Mouse (Mus musculus): ENCODE results near the gene Cdh22. TPM values are rescaled to one million over a fixed set of nuclear protein-coding genes. Genes with fewer than 3 reads are reported as not detected.

Gene Cdh22
- polyA plus RNA-seq, 1 experiment from 2014 or later = 1.0 TPM

GRCm38 (mm10) chr2:165098861-165099260 is 135.8 kb downstream of the Cdh22 start:
- H3K4me2 ChIP-seq = no peak overlapping the region
- WGBS = 75% methylated on average over 3 of the region's 3 CpGs
- H3K27ac ChIP-seq = no peak overlapping the region
- no peaks in the 10 kb centered on the region for H3K36me3 ChIP-seq
- H3K4me3 ChIP-seq = no peak overlapping the region
- H3K27me3 ChIP-seq = peaks cover 87% of the 10 kb centered on the region
- no peak for ATAC-seq (ENCODE audit: insufficient number of reproducible peaks, insufficient read depth, low FRiP score, low TSS enrichment, low read depth)
- H3K4me1 ChIP-seq = peaks cover 7% of the 10 kb centered on the region
- H3K9ac ChIP-seq = no peak overlapping the region
- H3K9me3 ChIP-seq = no peaks in the 10 kb centered on the region

- Histone ChIP-seq H3K36me3 (no peaks in the 10 kb centered on the region), H3K9me3 (no peaks in the 10 kb centered on the region), H3K27ac (no peak overlapping the region), H3K4me3 (no peak overlapping the region), H3K4me2 (no peak overlapping the region), H3K27me3 (peaks cover 70% of the 10 kb centered on the region), H3K9ac (no peak overlapping the region), H3K4me1 (peaks cover 7% of the 10 kb centered on the region; the same call in 1 of the 2 replicates)
- WGBS = 21% methylated on average over 10 of the region's 10 CpGs
- no peak for ATAC-seq (ENCODE audit: insufficient number of reproducible peaks, insufficient read depth, low FRiP score, low TSS enrichment, low read depth)
These were observed 138.3 kb downstream of the Cdh22 start for GRCm38 (mm10) chr2:165096367-165096766.

GRCm38 (mm10) chr2:165092393-165092792 is 142.3 kb downstream of the Cdh22 start:
- no peak for ATAC-seq (ENCODE audit: insufficient number of reproducible peaks, insufficient read depth, low FRiP score, low TSS enrichment, low read depth)
- peaks cover 31% of the 10 kb centered on the region for H3K27me3 ChIP-seq
- H3K4me1 ChIP-seq = 0 out of 2 replicates have a peak, but pooled peaks cover 4% of the 10 kb centered on the region
- no peak overlapping the region for H3K4me3 ChIP-seq
- no peak overlapping the region for H3K9ac ChIP-seq
- no peaks in the 10 kb centered on the region for H3K36me3 ChIP-seq
- no peak overlapping the region for H3K27ac ChIP-seq
- no peak overlapping the region for H3K4me2 ChIP-seq
- H3K9me3 ChIP-seq = no peaks in the 10 kb centered on the region
- WGBS = 45% methylated on average over 7 of the region's 7 CpGs

- H3K4me2 ChIP-seq = no peak overlapping the region
- H3K27me3 ChIP-seq = peaks cover 22% of the 10 kb centered on the region
- H3K9me3 ChIP-seq = no peaks in the 10 kb centered on the region
- no peaks in the 10 kb centered on the region for H3K36me3 ChIP-seq
- 0 out of 2 replicates have a peak, but pooled peaks cover 2% of the 10 kb centered on the region for H3K4me1 ChIP-seq
- ATAC-seq (ENCODE audit: insufficient number of reproducible peaks, insufficient read depth, low FRiP score, low TSS enrichment, low read depth) = no peak
- no peak overlapping the region for H3K27ac ChIP-seq
- no peak overlapping the region for H3K9ac ChIP-seq
- H3K4me3 ChIP-seq = no peak overlapping the region
- WGBS = 71% methylated on average over 8 of the region's 8 CpGs
These were observed 143.2 kb downstream of the Cdh22 start for GRCm38 (mm10) chr2:165091433-165091965.

- Histone ChIP-seq H3K4me3 (no peak within 1 kb of the TSS), H3K9ac (no peak within 1 kb of the TSS), H3K4me1 (no peaks in the 10 kb centered on the region), H3K9me3 (no peaks in the 10 kb centered on the region), H3K27ac (no peak within 1 kb of the TSS), H3K27me3 (peaks cover 13% of the 10 kb centered on the region), H3K36me3 (no peaks in the 10 kb centered on the region), H3K4me2 (no peak within 1 kb of the TSS)
- ATAC-seq (ENCODE audit: insufficient number of reproducible peaks, insufficient read depth, low FRiP score, low TSS enrichment, low read depth) = no peak
- WGBS = 58% methylated on average over 2 of the region's 2 CpGs
These were observed 144.0 kb downstream of the Cdh22 start, which contains the start of gene 1700025C18Rik for GRCm38 (mm10) chr2:165090650-165091049. 1700025C18Rik (minus strand) TSS chr2:165090750.

- H3K27me3 ChIP-seq = peaks cover 12% of the 10 kb centered on the region; the same call in 1 of the 2 replicates
- H3K4me2 ChIP-seq = no peak overlapping the region
- H3K9ac ChIP-seq = no peak overlapping the region
- 26% methylated on average over 14 of the region's 14 CpGs for WGBS
- no peaks in the 10 kb centered on the region for H3K9me3 ChIP-seq
- H3K36me3 ChIP-seq = no peaks in the 10 kb centered on the region
- no peak overlapping the region for H3K27ac ChIP-seq
- H3K4me1 ChIP-seq = no peaks in the 10 kb centered on the region
- no peak overlapping the region for H3K4me3 ChIP-seq
- no peak for ATAC-seq (ENCODE audit: insufficient number of reproducible peaks, insufficient read depth, low FRiP score, low TSS enrichment, low read depth)
These were observed 145.2 kb downstream of the Cdh22 start for GRCm38 (mm10) chr2:165089470-165089869.

- Histone ChIP-seq H3K27ac (no peak overlapping the region), H3K9me3 (no peaks in the 10 kb centered on the region), H3K9ac (no peak overlapping the region), H3K27me3 (peaks cover 4% of the 10 kb centered on the region; the same call in 1 of the 2 replicates), H3K4me3 (no peak overlapping the region), H3K4me2 (no peak overlapping the region), H3K4me1 (no peaks in the 10 kb centered on the region), H3K36me3 (no peaks in the 10 kb centered on the region)
- ATAC-seq (ENCODE audit: insufficient number of reproducible peaks, insufficient read depth, low FRiP score, low TSS enrichment, low read depth) = no peak
- 77% methylated on average over 4 of the region's 4 CpGs for whole genome bisulfite sequencing
These were observed 148.0 kb downstream of the Cdh22 start for GRCm38 (mm10) chr2:165086634-165087033.

GRCm38 (mm10) chr2:165081257-165081656 is 153.4 kb downstream of the Cdh22 start:
- no peaks in the 10 kb centered on the region for H3K4me1 ChIP-seq
- no peaks in the 10 kb centered on the region for H3K36me3 ChIP-seq
- H3K9me3 ChIP-seq = no peaks in the 10 kb centered on the region
- ATAC-seq (ENCODE audit: insufficient number of reproducible peaks, insufficient read depth, low FRiP score, low TSS enrichment, low read depth) = no peak
- no peak overlapping the region for H3K4me3 ChIP-seq
- WGBS = 15% methylated on average over 7 of the region's 7 CpGs
- peaks cover 57% of the 10 kb centered on the region for H3K27me3 ChIP-seq
- H3K27ac ChIP-seq = no peak overlapping the region
- no peak overlapping the region for H3K9ac ChIP-seq
- H3K4me2 ChIP-seq = no peak overlapping the region

- no peaks in the 10 kb centered on the region for H3K9me3 ChIP-seq
- no peak for ATAC-seq (ENCODE audit: insufficient number of reproducible peaks, insufficient read depth, low FRiP score, low TSS enrichment, low read depth)
- WGBS = 18% methylated on average over 9 of the region's 9 CpGs
- peaks cover 63% of the 10 kb centered on the region for H3K27me3 ChIP-seq
- H3K36me3 ChIP-seq = no peaks in the 10 kb centered on the region
- H3K4me3 ChIP-seq = no peak overlapping the region
- H3K27ac ChIP-seq = no peak overlapping the region
- no peak overlapping the region for H3K4me2 ChIP-seq
- no peaks in the 10 kb centered on the region for H3K4me1 ChIP-seq
- no peak overlapping the region for H3K9ac ChIP-seq
These were observed 154.0 kb downstream of the Cdh22 start for GRCm38 (mm10) chr2:165080657-165081056.

GRCm38 (mm10) chr2:165078605-165079004 is 156.0 kb downstream of the Cdh22 start:
- Histone ChIP-seq H3K27ac (no peak overlapping the region), H3K4me2 (no peak overlapping the region), H3K9ac (no peak overlapping the region), H3K36me3 (no peaks in the 10 kb centered on the region), H3K9me3 (no peaks in the 10 kb centered on the region), H3K27me3 (peaks cover 80% of the 10 kb centered on the region), H3K4me3 (no peak overlapping the region), H3K4me1 (no peaks in the 10 kb centered on the region; the same call in 1 of the 2 replicates)
- no peak for ATAC-seq (ENCODE audit: insufficient number of reproducible peaks, insufficient read depth, low FRiP score, low TSS enrichment, low read depth)
- WGBS = 29% methylated on average over 10 of the region's 10 CpGs

GRCm38 (mm10) chr2:165078045-165078444 is 156.6 kb downstream of the Cdh22 start:
- H3K9ac ChIP-seq = no peak overlapping the region
- WGBS = 71% methylated on average over 8 of the region's 8 CpGs
- H3K4me1 ChIP-seq = no peaks in the 10 kb centered on the region; the same call in 1 of the 2 replicates
- H3K9me3 ChIP-seq = no peaks in the 10 kb centered on the region
- H3K4me3 ChIP-seq = no peak overlapping the region
- H3K27ac ChIP-seq = no peak overlapping the region
- no peak overlapping the region for H3K4me2 ChIP-seq
- H3K27me3 ChIP-seq = peaks cover 85% of the 10 kb centered on the region
- ATAC-seq (ENCODE audit: insufficient number of reproducible peaks, insufficient read depth, low FRiP score, low TSS enrichment, low read depth) = no peak
- no peaks in the 10 kb centered on the region for H3K36me3 ChIP-seq

- H3K4me3 ChIP-seq = no peak overlapping the region
- no peaks in the 10 kb centered on the region for H3K9me3 ChIP-seq
- no peaks in the 10 kb centered on the region; the same call in 1 of the 2 replicates for H3K4me1 ChIP-seq
- H3K27ac ChIP-seq = no peak overlapping the region
- H3K9ac ChIP-seq = no peak overlapping the region
- 9% methylated on average over 9 of the region's 9 CpGs for WGBS
- no peak for ATAC-seq (ENCODE audit: insufficient number of reproducible peaks, insufficient read depth, low FRiP score, low TSS enrichment, low read depth)
- H3K36me3 ChIP-seq = no peaks in the 10 kb centered on the region
- H3K27me3 ChIP-seq = peaks cover 93% of the 10 kb centered on the region
- no peak overlapping the region for H3K4me2 ChIP-seq
These were observed 157.6 kb downstream of the Cdh22 start for GRCm38 (mm10) chr2:165077055-165077454.
